Mouse (Mus musculus): ENCODE data around the gene Prx. TPM values are rescaled to one million over a fixed set of nuclear protein-coding genes. Genes with fewer than 3 reads are reported as not detected.
A peak's percentile ranks its signal among the peaks of the same experiment; 100 is the strongest.

Gene Prx
- polyA plus RNA-seq, 1 experiment from 2014 or later, result 1.0 TPM

- H3K4me3 ChIP-seq (ENCODE audit: low read depth, low read length), result no peak overlapping the region
- WGBS, result 91% methylated on average over 12 of the region's 12 CpGs
- no peaks in the 10 kb centered on the region for H3K9me3 ChIP-seq (ENCODE audit: control insufficient read depth, low read length)
- no peak overlapping the region for H3K4me2 ChIP-seq (replicated peaks; ENCODE audit: low read depth, low read length)
- no peak overlapping the region for H3K9ac ChIP-seq (ENCODE audit: low read depth, low read length)
- H3K27ac ChIP-seq (ENCODE audit: low read depth, low read length), result no peak overlapping the region
- no peaks in the 10 kb centered on the region for H3K27me3 ChIP-seq (ENCODE audit: control insufficient read depth, insufficient read depth, low read length)
- DNase-seq (ENCODE audit: low spot score) (no peak), ATAC-seq (ENCODE audit: low FRiP score) (no peak)
- no peaks in the 10 kb centered on the region; the same call in 1 of the 2 replicates for H3K36me3 ChIP-seq (ENCODE audit: control insufficient read depth, insufficient read depth, low read length)
- H3K4me1 ChIP-seq (replicated peaks; ENCODE audit: control insufficient read depth, insufficient read depth, low read length), result no peaks in the 10 kb centered on the region
Observed at GRCm38 (mm10) chr7:27544675-27545370, 45.7 kb downstream of the Prx start.

DNA sequence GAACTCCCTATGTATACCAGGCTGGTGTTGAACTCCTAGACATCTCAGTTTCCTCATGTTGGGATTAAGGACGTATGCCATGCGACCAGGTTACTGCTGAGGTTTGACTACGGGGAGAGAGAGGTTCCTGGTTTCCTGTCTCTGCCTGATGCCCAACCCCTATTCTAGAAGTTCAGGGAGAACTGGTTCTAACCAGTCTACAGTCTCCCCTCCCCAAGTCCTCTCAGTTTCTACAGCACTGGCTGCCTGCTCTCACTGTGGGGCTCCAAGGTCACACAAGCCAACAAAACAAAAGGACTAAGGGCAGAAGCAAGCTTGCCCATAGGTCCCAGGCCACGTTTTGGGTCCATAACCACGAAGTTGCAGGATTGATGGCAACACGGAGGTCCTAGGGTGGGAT lies 50.5 kb downstream of the Prx start:
- no peaks in the 10 kb centered on the region for H3K36me3 ChIP-seq (ENCODE audit: control insufficient read depth, insufficient read depth, low read length)
- DNase-seq (ENCODE audit: low spot score), result no peak
- H3K9ac ChIP-seq (ENCODE audit: low read depth, low read length), result no peak overlapping the region
- H3K4me2 ChIP-seq (replicated peaks; ENCODE audit: low read depth, low read length), result no peak overlapping the region
- H3K4me1 ChIP-seq (replicated peaks; ENCODE audit: control insufficient read depth, insufficient read depth, low read length), result 0 out of 2 replicates have a peak, but pooled peaks cover 4% of the 10 kb centered on the region
- no peaks in the 10 kb centered on the region for H3K9me3 ChIP-seq (ENCODE audit: control insufficient read depth, low read length)
- H3K27ac ChIP-seq (ENCODE audit: low read depth, low read length), result no peak overlapping the region
- no peak overlapping the region for H3K4me3 ChIP-seq (ENCODE audit: low read depth, low read length)
- ATAC-seq (ENCODE audit: low FRiP score), result no peak
- 79% methylated on average over 6 of the region's 6 CpGs for WGBS
- H3K27me3 ChIP-seq (ENCODE audit: control insufficient read depth, insufficient read depth, low read length), result no peaks in the 10 kb centered on the region

DNA sequence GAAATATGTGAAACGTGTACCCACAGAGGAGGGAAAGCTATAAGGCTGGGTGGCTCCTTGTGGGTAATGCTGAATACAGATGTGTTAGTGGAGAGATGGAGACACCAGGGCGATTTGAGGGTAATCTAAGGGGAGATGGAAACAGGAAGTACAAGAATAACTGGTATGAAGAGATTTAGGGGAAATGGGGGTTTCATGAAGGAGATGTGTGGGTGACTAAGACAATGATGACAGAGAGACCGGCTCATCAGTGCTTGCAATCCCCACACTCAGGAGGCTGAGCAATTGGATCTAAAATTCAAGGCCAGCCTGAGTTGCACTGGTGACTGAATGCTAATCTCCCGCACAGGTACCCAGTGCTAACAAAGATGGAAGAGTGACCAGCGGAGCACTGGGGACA lies 52.9 kb downstream of the Prx start:
- H3K4me2 ChIP-seq (replicated peaks; ENCODE audit: low read depth, low read length), result peak overlapping the region; percentile 75; the same call in 1 of the 2 replicates
- WGBS, result 59% methylated on average over 5 of the region's 5 CpGs
- no peak for DNase-seq (ENCODE audit: low spot score)
- H3K36me3 ChIP-seq (ENCODE audit: control insufficient read depth, insufficient read depth, low read length), result no peaks in the 10 kb centered on the region
- H3K27me3 ChIP-seq (ENCODE audit: control insufficient read depth, insufficient read depth, low read length), result no peaks in the 10 kb centered on the region
- H3K4me1 ChIP-seq (replicated peaks; ENCODE audit: control insufficient read depth, insufficient read depth, low read length), result 0 out of 2 replicates have a peak, but pooled peaks cover 4% of the 10 kb centered on the region
- no peaks in the 10 kb centered on the region for H3K9me3 ChIP-seq (ENCODE audit: control insufficient read depth, low read length)
- no peak for ATAC-seq (ENCODE audit: low FRiP score)
- H3K27ac ChIP-seq (ENCODE audit: low read depth, low read length), result no peak overlapping the region
- H3K9ac ChIP-seq (ENCODE audit: low read depth, low read length), result no peak overlapping the region
- H3K4me3 ChIP-seq (ENCODE audit: low read depth, low read length), result no peak overlapping the region

- H3K36me3 ChIP-seq (ENCODE audit: control insufficient read depth, insufficient read depth, low read length), result no peaks in the 10 kb centered on the region
- no peaks in the 10 kb centered on the region for H3K9me3 ChIP-seq (ENCODE audit: control insufficient read depth, low read length)
- no peak within 1 kb of the TSS for H3K27ac ChIP-seq (ENCODE audit: low read depth, low read length)
- 0 out of 2 replicates have a peak, but pooled peaks cover 4% of the 10 kb centered on the region for H3K4me1 ChIP-seq (replicated peaks; ENCODE audit: control insufficient read depth, insufficient read depth, low read length)
- peak within 1 kb of the TSS; percentile 75 for H3K4me2 ChIP-seq (replicated peaks; ENCODE audit: low read depth, low read length)
- DNase-seq (ENCODE audit: low spot score) (peak; percentile 92), ATAC-seq (ENCODE audit: low FRiP score) (peak; percentile 100)
- H3K4me3 ChIP-seq (ENCODE audit: low read depth, low read length), result peak within 1 kb of the TSS; percentile 61
- peak within 1 kb of the TSS; percentile 69 for H3K9ac ChIP-seq (ENCODE audit: low read depth, low read length)
- no peaks in the 10 kb centered on the region for H3K27me3 ChIP-seq (ENCODE audit: control insufficient read depth, insufficient read depth, low read length)
- 2% methylated on average over 39 of the region's 41 CpGs for WGBS
Observed at GRCm38 (mm10) chr7:27552931-27553513, 53.9 kb downstream of the Prx start, which contains the start of the genes Pld3 and 2310022A10Rik. Gene Pld3, minus strand, starts transcription at chr7:27553218. Gene 2310022A10Rik, plus strand, starts transcription at chr7:27553233.

- no peaks in the 10 kb centered on the region for H3K9me3 ChIP-seq (ENCODE audit: control insufficient read depth, low read length)
- no peaks in the 10 kb centered on the region for H3K27me3 ChIP-seq (ENCODE audit: control insufficient read depth, insufficient read depth, low read length)
- WGBS, result 79% methylated on average over 8 of the region's 8 CpGs
- no peak overlapping the region for H3K9ac ChIP-seq (ENCODE audit: low read depth, low read length)
- H3K27ac ChIP-seq (ENCODE audit: low read depth, low read length), result no peak overlapping the region
- H3K4me2 ChIP-seq (replicated peaks; ENCODE audit: low read depth, low read length), result no peak overlapping the region
- no peak for ATAC-seq (ENCODE audit: low FRiP score)
- H3K4me1 ChIP-seq (replicated peaks; ENCODE audit: control insufficient read depth, insufficient read depth, low read length), result no peaks in the 10 kb centered on the region
- peaks cover 3% of the 10 kb centered on the region; the same call in 1 of the 2 replicates for H3K36me3 ChIP-seq (ENCODE audit: control insufficient read depth, insufficient read depth, low read length)
- no peak overlapping the region for H3K4me3 ChIP-seq (ENCODE audit: low read depth, low read length)
- DNase-seq (ENCODE audit: low spot score), result no peak
Observed at GRCm38 (mm10) chr7:27560291-27560887, 61.3 kb downstream of the Prx start.

- Histone ChIP-seq H3K27me3 (ENCODE audit: control insufficient read depth, insufficient read depth, low read length) (no peaks in the 10 kb centered on the region), H3K9ac (ENCODE audit: low read depth, low read length) (no peak overlapping the region), H3K4me2 (replicated peaks; ENCODE audit: low read depth, low read length) (no peak overlapping the region), H3K27ac (ENCODE audit: low read depth, low read length) (no peak overlapping the region), H3K4me1 (replicated peaks; ENCODE audit: control insufficient read depth, insufficient read depth, low read length) (no peaks in the 10 kb centered on the region), H3K36me3 (ENCODE audit: control insufficient read depth, insufficient read depth, low read length) (peaks cover 3% of the 10 kb centered on the region; the same call in 1 of the 2 replicates), H3K9me3 (ENCODE audit: control insufficient read depth, low read length) (no peaks in the 10 kb centered on the region), H3K4me3 (ENCODE audit: low read depth, low read length) (no peak overlapping the region)
- ATAC-seq (ENCODE audit: low FRiP score) (no peak), DNase-seq (ENCODE audit: low spot score) (no peak)
- 100% methylated on average over 1 of the region's 1 CpGs for WGBS
Observed at GRCm38 (mm10) chr7:27560978-27561377, 61.9 kb downstream of the Prx start.

Other genes with a start within 250 kb of the Prx start
- gene Numbl, start 240.9 kb upstream of the Prx start, polyA plus RNA-seq (2014; fragmentation: Nextera tagmentation; extraction: Ambion mirVana), result 19.8 and 22.7 TPM in 2 replicates
- gene Ltbp4, start 161.6 kb upstream of the Prx start, polyA plus RNA-seq (2014; fragmentation: Nextera tagmentation; extraction: Ambion mirVana), result 2.4 and 3.9 TPM in 2 replicates
- gene Shkbp1, start 143.3 kb upstream of the Prx start, polyA plus RNA-seq (2014; fragmentation: Nextera tagmentation; extraction: Ambion mirVana), result 51.5 and 56.7 TPM in 2 replicates
- gene Gm20479, start 141.9 kb upstream of the Prx start, polyA plus RNA-seq (2014; fragmentation: Nextera tagmentation; extraction: Ambion mirVana), result 0.33 and 0.57 TPM in 2 replicates
- gene Sptbn4, start 51.6 kb upstream of the Prx start, polyA plus RNA-seq (2014; fragmentation: Nextera tagmentation; extraction: Ambion mirVana), result 0.20 and 0.57 TPM in 2 replicates
- 34.8 and 35.4 TPM in 2 replicates for gene Blvrb, start 51.3 kb upstream of the Prx start, polyA plus RNA-seq (2014; fragmentation: Nextera tagmentation; extraction: Ambion mirVana)
- 20.7 and 22.2 TPM in 2 replicates for gene Sertad3, start 25.6 kb upstream of the Prx start, polyA plus RNA-seq (2014; fragmentation: Nextera tagmentation; extraction: Ambion mirVana)
- gene Sertad1, start 12.4 kb upstream of the Prx start, polyA plus RNA-seq (2014; fragmentation: Nextera tagmentation; extraction: Ambion mirVana), result 18.4 and 21.0 TPM in 2 replicates
- 0.21 and 0.96 TPM in 2 replicates for gene Hipk4, start 23.9 kb downstream of the Prx start, polyA plus RNA-seq (2014; fragmentation: Nextera tagmentation; extraction: Ambion mirVana)
- gene Pld3, start 53.9 kb downstream of the Prx start, polyA plus RNA-seq (2014; fragmentation: Nextera tagmentation; extraction: Ambion mirVana), result 72.1 and 72.9 TPM in 2 replicates
- 22.4 and 24.5 TPM in 2 replicates for gene 2310022A10Rik, start 53.9 kb downstream of the Prx start, polyA plus RNA-seq (2014; fragmentation: Nextera tagmentation; extraction: Ambion mirVana)
- gene Akt2, start 92.2 kb downstream of the Prx start, polyA plus RNA-seq (2014; fragmentation: Nextera tagmentation; extraction: Ambion mirVana), result 67.5 and 71.7 TPM in 2 replicates
- 11.2 and 13.4 TPM in 2 replicates for gene Ttc9b, start 154.6 kb downstream of the Prx start, polyA plus RNA-seq (2014; fragmentation: Nextera tagmentation; extraction: Ambion mirVana)
- gene Map3k10, start 175.3 kb downstream of the Prx start, polyA plus RNA-seq (2014; fragmentation: Nextera tagmentation; extraction: Ambion mirVana), result 6.2 and 8.8 TPM in 2 replicates
- 7.3 and 8.5 TPM in 2 replicates for gene Zfp607b, start 190.0 kb downstream of the Prx start, polyA plus RNA-seq (2014; fragmentation: Nextera tagmentation; extraction: Ambion mirVana)
- 90.6 and 93.9 TPM in 2 replicates for gene Zfp60, start 232.1 kb downstream of the Prx start, polyA plus RNA-seq (2014; fragmentation: Nextera tagmentation; extraction: Ambion mirVana)